Mouse (Mus musculus) liver, embryonic 11.5 days (tissue): ENCODE measurements around the gene Mtmr1. TPM values are rescaled to one million over a fixed set of nuclear protein-coding genes. Genes with fewer than 3 reads are reported as not detected.

Experiments
- ATAC-seq: fragments of 200-750 bp; cut with Nextera tagmentation; replicated peaks from 2 replicates; pipeline ENCODE4 v1.8.0; 2017; ENCODE audit warnings: moderate number of reproducible peaks, mild to moderate bottlenecking, moderate TSS enrichment, moderate library complexity; ENCODE audit not compliant: low FRiP score
- DNase-seq: peaks from one replicate; pipeline ENCODE4 v3.0.0-alpha.2; 2017; ENCODE audit warnings: low spot score
- H3K27ac ChIP-seq: fragments of 300-500 bp; sonication (generic); 2 replicates; pipeline ENCODE4 v1.5.1; 2014; ENCODE audit warnings: mild to moderate bottlenecking, low read depth, low read length, control low read depth
- H3K27me3 ChIP-seq: fragments of 300-500 bp; sonication (generic); replicated peaks from 2 replicates; pipeline ENCODE4 v1.6.1; 2014; ENCODE audit warnings: low read length, mixed read lengths; ENCODE audit not compliant: control insufficient read depth, insufficient read depth
- H3K36me3 ChIP-seq: fragments of 300-500 bp; sonication (generic); 2 replicates; pipeline ENCODE4 v1.6.1; 2014; ENCODE audit warnings: mild to moderate bottlenecking, low read length, moderate library complexity, mixed read lengths; ENCODE audit not compliant: control insufficient read depth, insufficient read depth
- H3K4me1 ChIP-seq: fragments of 300-500 bp; sonication (generic); replicated peaks from 2 replicates; pipeline ENCODE4 v1.6.1; 2014; ENCODE audit warnings: low read length, mixed read lengths; ENCODE audit not compliant: control insufficient read depth, insufficient read depth
- H3K4me2 ChIP-seq: fragments of 300-500 bp; sonication (generic); 2 replicates; pipeline ENCODE4 v1.6.1; 2014; ENCODE audit warnings: mild to moderate bottlenecking, control low read depth, moderate library complexity
- H3K4me3 ChIP-seq: fragments of 300-500 bp; sonication (generic); 2 replicates; pipeline ENCODE4 v1.5.1; 2014; ENCODE audit warnings: low read depth, low read length, control low read depth
- H3K9ac ChIP-seq: fragments of 300-500 bp; sonication (generic); 2 replicates; pipeline ENCODE4 v1.6.1; 2014; ENCODE audit warnings: low read depth, low read length, control low read depth
- H3K9me3 ChIP-seq: fragments of 300-500 bp; sonication (generic); 2 replicates; pipeline ENCODE4 v1.6.1; 2016; ENCODE audit warnings: low read length, inconsistent platforms, mixed read lengths; ENCODE audit not compliant: control insufficient read depth
- WGBS: fragments of 180-500 bp; shearing (Covaris S2); extraction: QIAGEN DNeasy Blood & Tissue Kit; methylation state at CpG from one replicate; pipeline ENCODE4 v1.1.7; 2014; 5-methylcytosine and 5-hydroxymethylcytosine counted together
- polyA plus RNA-seq: library from polyadenylated mRNA; unstranded; fragments of >200 nt; fragmentation: Nextera tagmentation; extraction: Ambion mirVana; gene quantifications from 2 replicates; pipeline ENCODE4 v1.2.1, GENCODE M21; 2014

The Mtmr1 gene
- polyA plus RNA-seq, 1 experiment from 2014 or later = 10.4 TPM

GRCm38 (mm10) chrX:71427491-71427890 is 62.9 kb downstream of the Mtmr1 start:
- no peak overlapping the region for H3K9ac ChIP-seq
- no peaks in the 10 kb centered on the region for H3K27me3 ChIP-seq
- peaks cover 3% of the 10 kb centered on the region; the same call in 1 of the 2 replicates for H3K4me1 ChIP-seq
- no peaks in the 10 kb centered on the region for H3K36me3 ChIP-seq
- no peak overlapping the region for H3K4me2 ChIP-seq
- H3K27ac ChIP-seq = no peak overlapping the region
- no peaks in the 10 kb centered on the region for H3K9me3 ChIP-seq
- DNase-seq (no peak), ATAC-seq (peak; percentile 70)
- H3K4me3 ChIP-seq = no peak overlapping the region

DNA sequence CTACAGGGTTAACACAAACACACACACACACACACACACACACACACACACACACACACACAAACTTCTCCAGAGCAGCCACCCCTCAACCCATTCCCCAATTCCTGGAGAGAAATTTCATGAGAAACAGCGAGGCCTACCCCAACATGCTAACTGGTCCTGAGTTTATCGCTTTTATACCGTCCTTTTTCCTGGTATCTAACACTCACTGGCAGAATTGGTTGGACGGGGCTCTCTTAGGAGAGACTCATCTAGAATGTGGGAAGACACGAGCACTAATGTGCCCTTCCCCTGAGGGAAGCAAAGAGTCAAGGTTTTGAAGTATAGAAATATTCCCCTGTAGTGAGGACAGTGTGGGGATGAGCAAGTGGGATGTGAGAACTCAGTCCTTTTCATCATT is 66.3 kb downstream of the Mtmr1 start:
- 87% methylated on average over 5 of the region's 5 CpGs for WGBS
- no peaks in the 10 kb centered on the region for H3K36me3 ChIP-seq

DNA sequence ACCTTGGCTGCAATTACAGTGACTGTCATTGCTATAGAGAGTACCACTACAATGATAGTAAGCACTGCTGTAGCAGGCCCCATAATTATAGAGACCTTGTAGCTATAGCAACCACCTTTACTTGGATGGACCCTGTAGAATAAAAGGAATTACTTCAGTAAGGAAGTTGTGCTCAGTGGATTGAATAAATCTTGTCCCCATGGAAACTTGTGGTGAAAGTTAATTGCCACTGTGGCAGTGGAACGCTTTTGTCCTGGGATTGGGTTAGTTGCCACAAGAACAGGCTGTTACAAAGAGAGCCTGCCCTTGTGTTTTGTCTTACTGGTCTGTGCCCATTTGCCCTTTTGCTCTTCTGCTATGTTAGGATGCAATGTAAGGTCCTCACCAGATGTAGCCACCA is 69.9 kb downstream of the Mtmr1 start:
- Histone ChIP-seq H3K27me3 (no peaks in the 10 kb centered on the region), H3K27ac (no peak overlapping the region), H3K9me3 (no peaks in the 10 kb centered on the region), H3K4me2 (no peak overlapping the region), H3K9ac (no peak overlapping the region), H3K4me3 (no peak overlapping the region), H3K36me3 (no peaks in the 10 kb centered on the region), H3K4me1 (no peaks in the 10 kb centered on the region)
- WGBS = 88% methylated on average over 1 of the region's 1 CpGs
- DNase-seq = no peak
- ATAC-seq = no peak

More for the DNA sequence above, 66.3 kb downstream of the Mtmr1 start:
- H3K9me3 ChIP-seq = no peaks in the 10 kb centered on the region
- peaks cover 3% of the 10 kb centered on the region; the same call in 1 of the 2 replicates for H3K4me1 ChIP-seq
- no peak overlapping the region for H3K9ac ChIP-seq
- DNase-seq (no peak), ATAC-seq (no peak)
- no peak overlapping the region for H3K27ac ChIP-seq
- H3K4me3 ChIP-seq = no peak overlapping the region
- no peak overlapping the region for H3K4me2 ChIP-seq
- no peaks in the 10 kb centered on the region for H3K27me3 ChIP-seq

DNA sequence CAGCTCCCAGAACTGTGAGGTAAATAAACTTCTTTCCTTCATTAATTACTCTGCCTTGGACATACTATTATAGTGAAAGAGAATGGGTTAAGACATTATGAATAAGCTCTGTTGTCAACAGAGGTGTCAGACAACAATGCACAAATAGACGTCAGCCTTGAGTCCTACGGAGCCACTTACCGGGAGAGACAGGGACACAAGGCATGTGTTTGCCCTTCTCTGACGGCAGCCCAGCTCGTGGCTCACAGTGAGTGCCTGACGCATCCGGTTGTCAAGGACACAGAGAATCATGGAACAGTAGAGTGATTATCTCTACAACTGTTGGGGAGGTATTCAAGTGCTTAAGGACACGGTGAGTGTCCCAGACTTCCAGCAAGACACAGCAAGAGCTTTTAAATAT is 70.3 kb downstream of the Mtmr1 start:
- Histone ChIP-seq H3K4me2 (no peak overlapping the region), H3K9ac (no peak overlapping the region), H3K9me3 (no peaks in the 10 kb centered on the region), H3K4me1 (no peaks in the 10 kb centered on the region), H3K27ac (no peak overlapping the region), H3K4me3 (no peak overlapping the region), H3K27me3 (no peaks in the 10 kb centered on the region), H3K36me3 (no peaks in the 10 kb centered on the region)
- WGBS = 81% methylated on average over 8 of the region's 8 CpGs
- no peak for DNase-seq
- ATAC-seq = no peak

GRCm38 (mm10) chrX:71435542-71435941 is 71.0 kb downstream of the Mtmr1 start:
- WGBS = 88% methylated on average over 2 of the region's 2 CpGs
- H3K4me1 ChIP-seq = no peaks in the 10 kb centered on the region
- DNase-seq = no peak

GRCm38 (mm10) chrX:71439473-71439872 is 74.9 kb downstream of the Mtmr1 start:
- no peak overlapping the region for H3K4me2 ChIP-seq
- no peaks in the 10 kb centered on the region for H3K27me3 ChIP-seq
- WGBS = 80% methylated on average over 6 of the region's 6 CpGs
- H3K27ac ChIP-seq = no peak overlapping the region
- H3K9ac ChIP-seq = no peak overlapping the region
- DNase-seq = no peak
- H3K4me3 ChIP-seq = no peak overlapping the region
- no peaks in the 10 kb centered on the region for H3K9me3 ChIP-seq
- no peak for ATAC-seq
- H3K36me3 ChIP-seq = no peaks in the 10 kb centered on the region; the same call in 1 of the 2 replicates
- H3K4me1 ChIP-seq = no peaks in the 10 kb centered on the region

More at GRCm38 (mm10) chrX:71435542-71435941, 71.0 kb downstream of the Mtmr1 start:
- H3K27me3 ChIP-seq = no peaks in the 10 kb centered on the region
- H3K27ac ChIP-seq = no peak overlapping the region
- H3K4me3 ChIP-seq = no peak overlapping the region
- H3K4me2 ChIP-seq = no peak overlapping the region
- H3K9ac ChIP-seq = no peak overlapping the region
- no peaks in the 10 kb centered on the region for H3K36me3 ChIP-seq
- no peak for ATAC-seq
- H3K9me3 ChIP-seq = no peaks in the 10 kb centered on the region

- 69% methylated on average over 5 of the region's 5 CpGs for WGBS
- ATAC-seq = no peak
- H3K27ac ChIP-seq = no peak overlapping the region
Measured at GRCm38 (mm10) chrX:71442916-71443315, 78.4 kb downstream of the Mtmr1 start.

GRCm38 (mm10) chrX:71456078-71456737 is 91.6 kb downstream of the Mtmr1 start:
- ATAC-seq = no peak
- no peaks in the 10 kb centered on the region for H3K27me3 ChIP-seq
- H3K27ac ChIP-seq = no peak overlapping the region
- H3K36me3 ChIP-seq = no peaks in the 10 kb centered on the region
- no peak overlapping the region for H3K4me2 ChIP-seq
- H3K9me3 ChIP-seq = no peaks in the 10 kb centered on the region
- H3K9ac ChIP-seq = no peak overlapping the region
- 86% methylated on average over 6 of the region's 6 CpGs for WGBS
- H3K4me3 ChIP-seq = no peak overlapping the region
- H3K4me1 ChIP-seq = no peaks in the 10 kb centered on the region
- no peak for DNase-seq

More at GRCm38 (mm10) chrX:71442916-71443315, 78.4 kb downstream of the Mtmr1 start:
- no peak overlapping the region for H3K9ac ChIP-seq
- no peak overlapping the region for H3K4me2 ChIP-seq
- no peaks in the 10 kb centered on the region for H3K27me3 ChIP-seq
- no peak overlapping the region for H3K4me3 ChIP-seq
- no peak for DNase-seq
- no peaks in the 10 kb centered on the region for H3K9me3 ChIP-seq
- no peaks in the 10 kb centered on the region; the same call in 1 of the 2 replicates for H3K36me3 ChIP-seq
- H3K4me1 ChIP-seq = no peaks in the 10 kb centered on the region

- no peak overlapping the region for H3K27ac ChIP-seq
- ATAC-seq (no peak), DNase-seq (no peak)
- no peaks in the 10 kb centered on the region for H3K9me3 ChIP-seq
- H3K4me1 ChIP-seq = peaks cover 5% of the 10 kb centered on the region
- no peaks in the 10 kb centered on the region for H3K36me3 ChIP-seq
- no peak overlapping the region for H3K9ac ChIP-seq
- no peak overlapping the region for H3K4me3 ChIP-seq
- H3K27me3 ChIP-seq = peaks cover 3% of the 10 kb centered on the region; the same call in 1 of the 2 replicates
- 79% methylated on average over 7 of the region's 7 CpGs for WGBS
- H3K4me2 ChIP-seq = no peak overlapping the region
Measured at GRCm38 (mm10) chrX:71464138-71464826, 99.7 kb downstream of the Mtmr1 start.
